Mouse (Mus musculus) midbrain, embryonic 14.5 days (tissue): ENCODE data around the gene Trim43b. TPM values are rescaled to one million over a fixed set of nuclear protein-coding genes. Genes with fewer than 3 reads are reported as not detected.
A peak's percentile ranks its signal among the peaks of the same experiment; 100 is the strongest.
"Not testable (repeated sequence)": the region's sequence is repeated elsewhere in the genome, so short reads cannot be mapped to it uniquely, and the experiment has no call there.

Experiments used
- ATAC-seq: fragments of 200-750 bp; cut with Nextera tagmentation; 2 replicates; pipeline ENCODE4 v1.8.0; 2017; ENCODE audit warnings: moderate number of reproducible peaks, moderate library complexity; ENCODE audit not compliant: low FRiP score, low TSS enrichment
- DNase-seq: peaks from one replicate; pipeline ENCODE4 v3.0.0-alpha.2; 2015
- H3K27ac ChIP-seq: fragments of 300-500 bp; sonication (generic); replicated peaks from 2 replicates; pipeline ENCODE4 v1.5.1; 2014; ENCODE audit warnings: mild to moderate bottlenecking, low read depth, low read length, moderate library complexity
- H3K27me3 ChIP-seq: fragments of 300-500 bp; sonication (generic); 2 replicates; pipeline ENCODE4 v1.6.1; 2014; ENCODE audit warnings: low read length, control low read depth, mixed read lengths; ENCODE audit not compliant: control insufficient read depth, insufficient read depth
- H3K36me3 ChIP-seq: fragments of 300-500 bp; sonication (generic); 2 replicates; pipeline ENCODE4 v1.6.1; 2014; ENCODE audit warnings: low read length, control low read depth; ENCODE audit not compliant: control insufficient read depth, insufficient read depth
- H3K4me1 ChIP-seq: fragments of 300-500 bp; sonication (generic); 2 replicates; pipeline ENCODE4 v1.6.1; 2014; ENCODE audit warnings: mild to moderate bottlenecking, antibody characterized with exemption, low read length, control low read depth; ENCODE audit not compliant: control insufficient read depth, insufficient read depth
- H3K4me2 ChIP-seq: fragments of 300-500 bp; sonication (generic); 2 replicates; pipeline ENCODE4 v1.6.1; 2014; ENCODE audit warnings: mild to moderate bottlenecking, low read length, moderate library complexity
- H3K4me3 ChIP-seq: fragments of 300-500 bp; sonication (generic); replicated peaks from 2 replicates; pipeline ENCODE4 v1.5.1; 2014; ENCODE audit warnings: low read depth, low read length
- H3K9ac ChIP-seq: fragments of 300-500 bp; sonication (generic); replicated peaks from 2 replicates; pipeline ENCODE4 v1.6.1; 2014; ENCODE audit warnings: mild to moderate bottlenecking, low read length, moderate library complexity
- H3K9me3 ChIP-seq: fragments of 300-500 bp; sonication (generic); 2 replicates; pipeline ENCODE4 v1.6.1; 2016; ENCODE audit warnings: low read length, control low read depth, mixed read lengths; ENCODE audit not compliant: control insufficient read depth
- WGBS: fragments of 180-500 bp; shearing (Covaris S2); extraction: QIAGEN DNeasy Blood & Tissue Kit; methylation state at CpG from one replicate; pipeline ENCODE4 v1.1.7; 2014; 5-methylcytosine and 5-hydroxymethylcytosine counted together
- polyA plus RNA-seq: library from polyadenylated mRNA; unstranded; fragments of >200 nt; fragmentation: Nextera tagmentation; extraction: Ambion mirVana; gene quantifications from 2 replicates; pipeline ENCODE4 v1.2.1, GENCODE M21; 2014

Trim43b gene
- not detected in 2 replicates for polyA plus RNA-seq

DNA sequence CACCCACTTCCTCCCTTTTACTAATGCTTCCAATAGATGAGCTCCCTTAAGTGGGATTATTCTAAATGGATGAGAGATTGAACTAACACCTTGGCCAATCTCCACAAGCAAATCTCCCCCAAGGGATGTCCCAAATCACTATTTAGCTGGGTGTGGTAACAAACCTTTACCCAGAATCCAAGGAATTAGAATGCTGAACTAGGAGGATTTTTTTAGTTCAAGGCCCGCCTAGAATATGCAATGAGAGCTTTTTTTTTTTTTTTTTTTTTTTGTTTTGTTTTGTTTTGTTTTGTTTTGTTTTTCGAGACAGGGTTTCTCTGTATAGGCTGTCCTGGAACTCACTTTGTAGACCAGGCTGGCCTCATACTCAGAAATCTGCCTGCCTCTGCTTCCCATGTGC, at the start of gene Trim43b:
Gene Trim43b (minus strand): TSS at position 101 of the 400 bp plus-strand sequence.
- ATAC-seq, H3K27me3 ChIP-seq, H3K4me1 ChIP-seq, H3K27ac ChIP-seq, H3K9ac ChIP-seq, H3K9me3 ChIP-seq, H3K4me2 ChIP-seq, DNase-seq, H3K4me3 ChIP-seq, H3K36me3 ChIP-seq: not testable (repeated sequence)
- 83% methylated on average over 1 of the region's 2 CpGs for WGBS

DNA sequence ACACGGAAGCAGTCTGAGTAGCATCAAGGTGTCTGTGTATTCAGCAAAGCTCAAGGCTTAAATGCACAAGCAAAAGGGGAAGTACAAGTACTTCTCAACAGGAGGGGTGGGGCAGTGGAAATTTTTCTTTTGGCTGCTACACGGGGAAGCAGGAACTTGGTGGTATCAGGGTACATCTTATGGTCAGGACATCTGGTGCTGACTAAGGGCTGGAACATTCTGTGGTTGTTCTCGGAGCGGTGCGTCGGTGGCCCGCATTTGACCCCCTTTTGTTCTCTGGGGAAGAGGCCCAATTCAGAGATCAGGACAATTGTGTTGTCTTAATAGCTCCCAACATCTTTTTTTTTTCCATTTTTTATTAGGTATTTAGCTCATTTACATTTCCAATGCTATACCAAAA, 11.9 kb upstream of the Trim43b start:
- not testable (repeated sequence) for H3K27me3 ChIP-seq, H3K9me3 ChIP-seq, H3K4me3 ChIP-seq, DNase-seq, H3K4me2 ChIP-seq, H3K4me1 ChIP-seq, H3K27ac ChIP-seq, ATAC-seq, H3K36me3 ChIP-seq, H3K9ac ChIP-seq
- 93% methylated on average over 7 of the region's 7 CpGs for WGBS

DNA sequence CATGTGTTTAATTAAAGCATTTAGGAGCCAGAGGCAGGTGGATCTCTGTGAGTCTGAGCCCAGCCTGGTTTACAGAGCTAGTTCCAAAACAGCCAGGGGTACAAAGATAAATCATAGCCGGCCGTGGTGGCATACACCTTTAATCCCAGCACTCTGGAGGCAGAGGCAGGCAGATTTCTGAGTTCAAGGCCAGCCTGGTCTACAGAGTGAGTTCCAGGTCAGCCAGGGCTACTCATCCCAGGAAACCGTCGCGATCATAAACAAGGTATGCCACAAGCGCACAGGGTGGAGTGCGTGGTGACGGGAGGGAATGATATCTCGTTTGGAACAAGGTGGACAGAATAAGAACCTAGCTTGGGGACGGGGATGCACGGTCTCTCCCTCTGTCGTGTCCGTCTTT, 5.9 kb downstream of the Trim43b start:
- not testable (repeated sequence) for H3K4me2 ChIP-seq, H3K9me3 ChIP-seq, H3K4me3 ChIP-seq, H3K9ac ChIP-seq, H3K4me1 ChIP-seq, H3K27ac ChIP-seq, H3K27me3 ChIP-seq, DNase-seq, ATAC-seq, H3K36me3 ChIP-seq
- WGBS, result 98% methylated on average over 13 of the region's 13 CpGs

DNA sequence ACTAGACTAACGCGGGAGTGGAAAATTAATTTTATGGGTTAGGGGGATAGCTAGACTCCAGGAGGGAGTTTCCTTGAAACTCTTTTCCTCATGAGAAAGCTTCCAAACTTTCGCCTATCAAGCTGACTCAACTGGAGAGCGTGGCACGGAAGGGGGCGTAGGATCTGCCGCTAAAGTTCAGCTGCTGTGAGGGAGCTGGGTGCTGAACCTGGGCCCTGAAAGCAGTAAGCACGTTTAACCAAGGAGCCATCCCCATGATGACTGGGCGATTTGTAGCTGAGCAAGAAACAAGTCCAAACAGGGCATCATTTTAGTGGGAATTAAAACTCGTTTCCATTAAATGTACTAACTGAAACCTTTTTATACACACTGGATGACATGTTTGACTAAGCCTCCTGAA, 13.0 kb downstream of the Trim43b start:
- not testable (repeated sequence) for H3K4me1 ChIP-seq, H3K4me2 ChIP-seq, H3K4me3 ChIP-seq, H3K27me3 ChIP-seq, H3K36me3 ChIP-seq, H3K9me3 ChIP-seq, DNase-seq, ATAC-seq, H3K9ac ChIP-seq, H3K27ac ChIP-seq
- 92% methylated on average over 10 of the region's 10 CpGs for WGBS

DNA sequence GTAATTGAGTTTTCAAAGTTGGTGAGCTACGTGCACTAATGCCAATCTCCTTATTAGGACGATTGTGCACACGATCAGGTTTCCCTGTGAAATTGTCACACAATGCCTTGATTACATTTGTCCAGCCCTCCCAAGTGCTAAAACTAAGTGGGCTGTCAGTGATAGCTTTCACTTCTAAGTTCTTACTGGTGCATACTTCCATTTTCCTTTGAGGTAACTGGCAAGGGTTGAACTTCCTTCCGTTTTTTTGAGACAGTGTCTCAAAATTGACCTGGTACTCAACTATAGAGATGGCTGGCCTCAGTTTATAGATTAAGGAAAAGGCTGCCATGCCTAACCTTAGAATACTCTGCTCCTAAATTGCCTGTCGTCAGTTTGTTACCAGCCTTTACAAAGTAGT, 16.1 kb downstream of the Trim43b start:
- H3K36me3 ChIP-seq, result not testable (repeated sequence)
- 91% methylated on average over 1 of the region's 5 CpGs for WGBS

DNA sequence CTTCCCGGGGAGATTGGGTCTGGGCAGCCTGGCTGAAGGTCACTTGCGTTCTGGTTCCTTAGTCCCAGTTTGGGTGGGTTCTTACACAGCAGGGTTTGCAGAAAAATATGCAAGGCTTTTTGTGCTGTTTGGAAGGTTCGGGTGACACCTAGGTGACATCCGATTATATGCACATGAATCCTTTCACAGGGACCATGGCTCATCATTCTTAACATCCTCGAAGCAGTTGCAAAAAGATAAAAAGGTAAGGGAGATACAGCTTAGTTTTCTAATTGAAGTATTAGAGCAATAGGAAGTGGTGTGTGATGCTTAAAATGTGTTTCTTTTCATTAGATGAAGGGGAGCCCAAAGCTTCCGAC, 25.5 kb downstream of the Trim43b start:
- H3K27me3 ChIP-seq, ATAC-seq, H3K4me3 ChIP-seq, H3K9me3 ChIP-seq, H3K9ac ChIP-seq, DNase-seq, H3K36me3 ChIP-seq, H3K27ac ChIP-seq, H3K4me1 ChIP-seq: not testable (repeated sequence)
- 89% methylated on average over 2 of the region's 6 CpGs for WGBS
- H3K4me2 ChIP-seq, result 0 out of 2 replicates have a peak overlapping the region, but pooled peaks have one; percentile 10

More for the DNA sequence above, 16.1 kb downstream of the Trim43b start:
- not testable (repeated sequence) for DNase-seq, H3K27me3 ChIP-seq, H3K9me3 ChIP-seq, H3K27ac ChIP-seq, H3K4me1 ChIP-seq, H3K4me2 ChIP-seq, H3K9ac ChIP-seq, ATAC-seq, H3K4me3 ChIP-seq

DNA sequence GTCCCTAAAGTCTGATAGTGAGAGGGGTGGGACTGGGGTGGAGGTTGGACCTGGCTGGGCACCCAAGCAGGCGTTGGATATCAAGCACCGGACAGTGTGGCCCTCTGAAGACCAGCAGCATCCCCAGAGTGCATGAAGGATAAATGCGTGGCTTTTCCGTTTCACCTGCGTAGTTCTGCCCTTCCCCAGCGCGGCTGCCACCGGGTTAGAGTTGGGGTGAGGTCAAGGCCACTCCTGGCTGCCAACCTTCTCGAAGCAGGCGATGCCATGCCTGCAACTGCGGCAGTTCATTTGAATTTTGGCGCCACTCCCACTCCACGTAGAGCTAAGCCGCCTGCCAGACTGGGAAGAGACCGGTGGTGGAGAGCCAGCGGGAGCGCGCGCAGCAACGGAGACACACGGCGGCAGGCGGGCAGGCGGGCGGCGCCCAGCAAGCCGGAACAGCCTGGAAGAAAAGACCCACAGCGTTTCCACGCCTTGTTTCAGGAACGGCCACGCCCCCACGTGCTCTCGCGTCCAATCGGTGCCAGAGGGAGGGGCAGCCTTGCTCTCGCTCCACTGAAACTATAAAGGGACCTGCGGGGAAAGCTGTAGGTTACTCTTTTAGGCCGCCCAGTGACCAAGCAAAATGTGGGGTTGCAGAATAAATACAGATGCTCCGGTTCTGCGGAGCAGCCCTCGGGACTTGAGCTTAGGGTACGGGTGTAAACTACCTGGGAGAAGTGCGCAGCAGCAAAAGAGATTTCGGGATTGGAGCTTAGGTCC, 26.1 kb downstream of the Trim43b start:
- DNase-seq, result peak; percentile 65
- not testable (repeated sequence) for H3K4me1 ChIP-seq, H3K9me3 ChIP-seq, H3K9ac ChIP-seq, H3K36me3 ChIP-seq, H3K27me3 ChIP-seq, H3K27ac ChIP-seq
- peak; percentile 96 for ATAC-seq
- Histone ChIP-seq H3K4me2 (peak overlapping the region; percentile 32), H3K4me3 (0 out of 2 replicates have a peak overlapping the region, but pooled peaks have one; percentile 5)
- WGBS, result 64% methylated on average over 34 of the region's 44 CpGs

Other genes with a start within 250 kb of the Trim43b start
- gene Bcl2a1a, start 135.9 kb downstream of the Trim43b start, polyA plus RNA-seq, result not detected in 2 replicates
- 0.55 and 1.9 TPM in 2 replicates for gene Bcl2a1b, start 106.4 kb upstream of the Trim43b start, polyA plus RNA-seq
- 0.43 and 0.76 TPM in 2 replicates for gene Gm29094, start 106.5 kb upstream of the Trim43b start, polyA plus RNA-seq
- 10.4 and 15.5 TPM in 2 replicates for gene Mthfs, start 117.8 kb upstream of the Trim43b start, polyA plus RNA-seq